Mouse (Mus musculus): ENCODE data around the gene Tspan32. TPM values are rescaled to one million over a fixed set of nuclear protein-coding genes. Genes with fewer than 3 reads are reported as not detected.

Gene Tspan32
- polyA plus RNA-seq, 1 experiment from 2014 or later, result 2.9 TPM

- WGBS, result 59% methylated on average over 7 of the region's 7 CpGs
- no peak for ATAC-seq (replicated peaks; ENCODE audit: extremely low read depth, insufficient read depth, low FRiP score)
- Histone ChIP-seq H3K9me3 (replicated peaks; ENCODE audit: control insufficient read depth, low read length) (peaks cover 5% of the 10 kb centered on the region), H3K27me3 (ENCODE audit: control insufficient read depth, insufficient read depth, low read length) (no peaks in the 10 kb centered on the region), H3K36me3 (ENCODE audit: control insufficient read depth, insufficient read depth) (no peaks in the 10 kb centered on the region), H3K4me1 (ENCODE audit: control insufficient read depth, insufficient read depth, low read length) (peaks cover 41% of the 10 kb centered on the region), H3K9ac (ENCODE audit: low read length) (no peak overlapping the region), H3K27ac (ENCODE audit: low read length) (no peak overlapping the region), H3K4me2 (ENCODE audit: low read depth, low read length) (no peak overlapping the region), H3K4me3 (ENCODE audit: low read length) (no peak overlapping the region)
These were observed 41.5 kb downstream of the Tspan32 start for GRCm38 (mm10) chr7:143046358-143046757.

DNA sequence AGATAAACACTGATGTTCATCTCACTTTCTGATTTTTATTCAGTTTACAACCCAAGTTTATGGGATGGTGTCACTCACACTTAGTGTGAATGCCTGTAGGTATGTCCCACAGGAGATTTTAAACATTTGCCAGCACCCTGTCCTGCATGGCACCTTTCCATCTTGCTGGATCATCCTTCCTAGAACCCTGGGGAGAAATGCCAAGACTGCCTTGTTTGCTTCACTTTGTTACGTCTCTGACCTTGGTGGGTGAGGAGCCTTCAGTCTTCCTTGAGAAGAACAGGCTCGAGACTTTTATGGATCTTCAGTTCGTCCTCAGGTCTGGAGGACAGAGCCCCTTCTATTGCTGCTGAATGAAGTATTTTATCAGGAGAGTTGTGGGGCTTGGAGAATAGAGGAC lies 44.5 kb downstream of the Tspan32 start:
- Histone ChIP-seq H3K9ac (ENCODE audit: low read length) (no peak overlapping the region), H3K27ac (ENCODE audit: low read length) (peak overlapping the region; percentile 87)
- 75% methylated on average over 3 of the region's 3 CpGs for WGBS

GRCm38 (mm10) chr7:143049841-143050816 lies 45.3 kb downstream of the Tspan32 start:
- no peak overlapping the region for H3K4me2 ChIP-seq (ENCODE audit: low read depth, low read length)
- H3K9ac ChIP-seq (ENCODE audit: low read length), result peak overlapping the region; percentile 38; the same call in 1 of the 2 replicates
- H3K9me3 ChIP-seq (replicated peaks; ENCODE audit: control insufficient read depth, low read length), result peaks cover under 1% of the 10 kb centered on the region
- ATAC-seq (replicated peaks; ENCODE audit: extremely low read depth, insufficient read depth, low FRiP score), result no peak
- WGBS, result 80% methylated on average over 3 of the region's 3 CpGs
- no peak overlapping the region for H3K4me3 ChIP-seq (ENCODE audit: low read length)
- no peaks in the 10 kb centered on the region for H3K36me3 ChIP-seq (ENCODE audit: control insufficient read depth, insufficient read depth)
- no peaks in the 10 kb centered on the region for H3K27me3 ChIP-seq (ENCODE audit: control insufficient read depth, insufficient read depth, low read length)
- peak overlapping the region; percentile 87 for H3K27ac ChIP-seq (ENCODE audit: low read length)
- peaks cover 40% of the 10 kb centered on the region for H3K4me1 ChIP-seq (ENCODE audit: control insufficient read depth, insufficient read depth, low read length)

More for the DNA sequence above, 44.5 kb downstream of the Tspan32 start:
- H3K36me3 ChIP-seq (ENCODE audit: control insufficient read depth, insufficient read depth), result no peaks in the 10 kb centered on the region
- no peaks in the 10 kb centered on the region for H3K27me3 ChIP-seq (ENCODE audit: control insufficient read depth, insufficient read depth, low read length)
- no peak overlapping the region for H3K4me2 ChIP-seq (ENCODE audit: low read depth, low read length)
- H3K9me3 ChIP-seq (replicated peaks; ENCODE audit: control insufficient read depth, low read length), result peaks cover 5% of the 10 kb centered on the region
- no peak overlapping the region for H3K4me3 ChIP-seq (ENCODE audit: low read length)
- ATAC-seq (replicated peaks; ENCODE audit: extremely low read depth, insufficient read depth, low FRiP score), result no peak
- peaks cover 32% of the 10 kb centered on the region for H3K4me1 ChIP-seq (ENCODE audit: control insufficient read depth, insufficient read depth, low read length)

DNA sequence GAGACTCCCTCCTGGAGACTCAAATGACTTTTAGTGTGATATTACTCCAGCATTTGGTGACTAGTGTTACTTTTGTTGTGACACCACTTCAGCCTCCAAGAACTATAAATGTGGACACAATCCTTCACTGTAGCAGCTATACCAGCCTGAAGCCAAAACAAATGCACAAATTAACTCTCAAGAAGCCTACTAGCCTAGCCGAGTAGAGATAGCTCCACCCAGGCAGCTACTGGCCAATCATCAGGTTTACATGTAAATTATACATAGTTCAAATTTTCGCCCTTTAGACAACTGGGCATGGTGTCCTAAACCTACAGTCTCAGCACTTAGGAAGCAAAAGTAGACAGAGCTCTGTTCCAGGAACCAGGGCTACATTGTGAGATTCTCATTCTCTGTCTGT lies 46.5 kb downstream of the Tspan32 start:
- H3K36me3 ChIP-seq (ENCODE audit: control insufficient read depth, insufficient read depth), result no peaks in the 10 kb centered on the region
- no peak overlapping the region for H3K4me3 ChIP-seq (ENCODE audit: low read length)
- H3K4me1 ChIP-seq (ENCODE audit: control insufficient read depth, insufficient read depth, low read length), result peaks cover 52% of the 10 kb centered on the region
- no peaks in the 10 kb centered on the region for H3K9me3 ChIP-seq (replicated peaks; ENCODE audit: control insufficient read depth, low read length)
- no peak overlapping the region for H3K9ac ChIP-seq (ENCODE audit: low read length)
- H3K27me3 ChIP-seq (ENCODE audit: control insufficient read depth, insufficient read depth, low read length), result no peaks in the 10 kb centered on the region
- H3K4me2 ChIP-seq (ENCODE audit: low read depth, low read length), result no peak overlapping the region
- ATAC-seq (replicated peaks; ENCODE audit: extremely low read depth, insufficient read depth, low FRiP score), result no peak
- 48% methylated on average over 2 of the region's 2 CpGs for WGBS
- peak overlapping the region; percentile 29; the same call in 1 of the 2 replicates for H3K27ac ChIP-seq (ENCODE audit: low read length)

DNA sequence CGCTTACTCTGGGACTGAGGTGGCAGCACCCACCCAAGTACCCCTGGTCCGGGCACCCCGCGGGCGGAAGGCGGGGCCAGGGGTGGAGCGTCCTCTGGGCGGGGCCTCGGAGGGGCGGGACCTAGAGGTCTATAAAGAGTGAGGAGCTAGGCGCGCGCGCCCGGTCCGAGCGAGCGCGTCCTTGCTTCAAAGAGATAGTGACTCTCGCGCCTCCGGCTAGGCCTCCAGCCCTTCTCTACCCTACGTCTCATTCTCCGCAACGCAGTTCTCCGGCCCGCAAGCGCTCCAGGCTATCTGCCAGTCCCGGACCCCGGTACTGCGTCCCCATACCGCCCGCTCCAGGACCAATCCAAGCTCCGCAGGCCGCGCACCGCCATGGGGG lies 47.8 kb downstream of the Tspan32 start, which contains the start of gene Cd81:
Gene Cd81 (plus strand): TSS at position 114 of the 382 bp plus-strand sequence.
- Histone ChIP-seq H3K9ac (ENCODE audit: low read length) (peak within 1 kb of the TSS; percentile 97), H3K36me3 (ENCODE audit: control insufficient read depth, insufficient read depth) (no peaks in the 10 kb centered on the region), H3K9me3 (replicated peaks; ENCODE audit: control insufficient read depth, low read length) (no peaks in the 10 kb centered on the region), H3K4me3 (ENCODE audit: low read length) (peak within 1 kb of the TSS; percentile 88), H3K4me2 (ENCODE audit: low read depth, low read length) (peak within 1 kb of the TSS; percentile 94), H3K27ac (ENCODE audit: low read length) (peak within 1 kb of the TSS; percentile 96), H3K4me1 (ENCODE audit: control insufficient read depth, insufficient read depth, low read length) (peaks cover 65% of the 10 kb centered on the region), H3K27me3 (ENCODE audit: control insufficient read depth, insufficient read depth, low read length) (no peaks in the 10 kb centered on the region)
- peak; percentile 85 for ATAC-seq (replicated peaks; ENCODE audit: extremely low read depth, insufficient read depth, low FRiP score)
- WGBS, result under 1% methylated on average over 36 of the region's 37 CpGs

GRCm38 (mm10) chr7:143053008-143053899 lies 48.4 kb downstream of the Tspan32 start:
- Histone ChIP-seq H3K4me2 (ENCODE audit: low read depth, low read length) (peak overlapping the region; percentile 94), H3K36me3 (ENCODE audit: control insufficient read depth, insufficient read depth) (no peaks in the 10 kb centered on the region), H3K27me3 (ENCODE audit: control insufficient read depth, insufficient read depth, low read length) (no peaks in the 10 kb centered on the region), H3K9ac (ENCODE audit: low read length) (peak overlapping the region; percentile 97), H3K27ac (ENCODE audit: low read length) (peak overlapping the region; percentile 96), H3K4me1 (ENCODE audit: control insufficient read depth, insufficient read depth, low read length) (peaks cover 71% of the 10 kb centered on the region), H3K4me3 (ENCODE audit: low read length) (peak overlapping the region; percentile 88), H3K9me3 (replicated peaks; ENCODE audit: control insufficient read depth, low read length) (no peaks in the 10 kb centered on the region)
- ATAC-seq (replicated peaks; ENCODE audit: extremely low read depth, insufficient read depth, low FRiP score), result peak; percentile 55
- under 1% methylated on average over 46 of the region's 46 CpGs for WGBS

DNA sequence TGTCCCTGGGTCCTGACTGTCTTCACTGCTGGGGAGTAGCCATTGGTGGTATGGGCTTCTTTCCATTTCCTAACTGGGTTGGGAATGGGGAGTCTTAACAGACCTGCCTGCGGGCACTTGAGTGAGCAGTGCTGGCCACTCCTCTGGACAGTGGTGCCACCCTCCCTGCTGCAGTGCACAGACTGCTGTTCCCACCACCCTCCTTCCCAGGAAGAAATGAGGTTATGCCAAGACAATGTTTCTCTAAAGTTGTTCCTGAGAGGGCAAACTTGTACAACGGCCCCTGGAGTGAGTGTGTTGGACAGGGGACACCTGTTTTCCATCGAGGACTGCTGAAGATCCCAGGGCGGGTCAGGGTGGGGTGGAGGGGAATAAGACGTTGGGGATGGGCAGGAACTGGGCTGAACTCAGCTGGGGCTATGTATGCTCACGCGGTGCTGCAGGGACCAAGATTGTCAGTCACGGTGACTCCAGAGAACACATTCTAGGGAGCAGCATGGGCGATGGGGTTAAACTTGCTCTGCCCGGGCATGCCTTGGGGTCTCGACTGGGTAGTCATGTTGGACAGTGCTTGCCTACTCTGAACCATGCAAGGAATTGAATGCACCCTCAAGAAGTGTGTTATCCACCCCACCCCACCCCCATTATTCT lies 49.2 kb downstream of the Tspan32 start:
- Histone ChIP-seq H3K36me3 (ENCODE audit: control insufficient read depth, insufficient read depth) (no peaks in the 10 kb centered on the region), H3K27me3 (ENCODE audit: control insufficient read depth, insufficient read depth, low read length) (no peaks in the 10 kb centered on the region), H3K9me3 (replicated peaks; ENCODE audit: control insufficient read depth, low read length) (no peaks in the 10 kb centered on the region), H3K27ac (ENCODE audit: low read length) (peak overlapping the region; percentile 96), H3K4me2 (ENCODE audit: low read depth, low read length) (peak overlapping the region; percentile 94), H3K9ac (ENCODE audit: low read length) (peak overlapping the region; percentile 97), H3K4me3 (ENCODE audit: low read length) (peak overlapping the region; percentile 88), H3K4me1 (ENCODE audit: control insufficient read depth, insufficient read depth, low read length) (peaks cover 78% of the 10 kb centered on the region)
- no peak for ATAC-seq (replicated peaks; ENCODE audit: extremely low read depth, insufficient read depth, low FRiP score)
- WGBS, result 12% methylated on average over 11 of the region's 11 CpGs

DNA sequence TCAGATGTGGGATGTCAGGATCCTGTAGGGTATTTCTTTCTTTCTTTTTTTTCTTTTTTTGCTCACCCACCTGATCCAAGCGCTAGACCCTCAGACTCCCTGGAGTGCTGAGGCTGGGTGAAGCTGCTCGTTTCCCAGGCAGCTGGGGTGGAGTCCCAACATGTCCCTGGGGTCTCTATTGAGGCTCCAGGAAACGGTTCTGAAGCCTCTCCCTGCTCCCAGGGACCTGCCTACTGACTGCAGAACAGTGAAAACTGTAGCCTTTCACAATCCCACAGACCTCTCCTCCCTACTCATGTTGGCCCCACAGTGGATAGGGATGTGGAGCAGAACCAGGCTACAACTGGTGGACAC lies 49.7 kb downstream of the Tspan32 start:
- no peaks in the 10 kb centered on the region for H3K27me3 ChIP-seq (ENCODE audit: control insufficient read depth, insufficient read depth, low read length)
- H3K4me3 ChIP-seq (ENCODE audit: low read length), result peak overlapping the region; percentile 88
- no peak for ATAC-seq (replicated peaks; ENCODE audit: extremely low read depth, insufficient read depth, low FRiP score)
- peak overlapping the region; percentile 94 for H3K4me2 ChIP-seq (ENCODE audit: low read depth, low read length)
- H3K9ac ChIP-seq (ENCODE audit: low read length), result peak overlapping the region; percentile 97
- 40% methylated on average over 3 of the region's 3 CpGs for WGBS
- H3K9me3 ChIP-seq (replicated peaks; ENCODE audit: control insufficient read depth, low read length), result no peaks in the 10 kb centered on the region
- H3K27ac ChIP-seq (ENCODE audit: low read length), result peak overlapping the region; percentile 96
- peaks cover 78% of the 10 kb centered on the region for H3K4me1 ChIP-seq (ENCODE audit: control insufficient read depth, insufficient read depth, low read length)
- H3K36me3 ChIP-seq (ENCODE audit: control insufficient read depth, insufficient read depth), result no peaks in the 10 kb centered on the region
